Mouse (Mus musculus) liver, postnatal 0 days (tissue): Measurements from ENCODE around the gene Cntnap5a. TPM values are rescaled to one million over a fixed set of nuclear protein-coding genes. Genes with fewer than 3 reads are reported as not detected.

Experiments used
- ATAC-seq: fragments of 200-750 bp; cut with Nextera tagmentation; 2 replicates; pipeline ENCODE4 v1.8.0; 2017; ENCODE audit warnings: mild to moderate bottlenecking, moderate library complexity
- DNase-seq: peaks from one replicate; pipeline ENCODE4 v3.0.0-alpha.2; 2016
- H3K27ac ChIP-seq: fragments of 300-500 bp; sonication (generic); 2 replicates; pipeline ENCODE4 v1.5.1; 2014; ENCODE audit warnings: antibody characterized with exemption, moderate library complexity, mild to moderate bottlenecking, low read depth
- H3K27me3 ChIP-seq: fragments of 300-500 bp; sonication (generic); 2 replicates; pipeline ENCODE4 v1.6.1; 2014; ENCODE audit warnings: low read length, control low read depth, mixed read lengths; ENCODE audit not compliant: insufficient read depth
- H3K36me3 ChIP-seq: fragments of 300-500 bp; sonication (generic); replicated peaks from 2 replicates; pipeline ENCODE4 v1.6.1; 2014; ENCODE audit warnings: mild to moderate bottlenecking, control low read depth, low read length, moderate library complexity, mixed read lengths; ENCODE audit not compliant: insufficient read depth
- H3K4me1 ChIP-seq: fragments of 300-500 bp; sonication (generic); 2 replicates; pipeline ENCODE4 v1.6.1; 2014; ENCODE audit warnings: antibody characterized with exemption, mild to moderate bottlenecking, control low read depth; ENCODE audit not compliant: insufficient read depth
- H3K4me2 ChIP-seq: fragments of 300-500 bp; sonication (generic); 2 replicates; pipeline ENCODE4 v1.6.1; 2014; ENCODE audit warnings: low read depth, mild to moderate bottlenecking, low read length, moderate library complexity, mixed read lengths
- H3K4me3 ChIP-seq: fragments of 300-500 bp; sonication (generic); 2 replicates; pipeline ENCODE4 v1.5.1; 2014; ENCODE audit warnings: low read depth, low read length
- H3K9ac ChIP-seq: fragments of 300-500 bp; sonication (generic); replicated peaks from 2 replicates; pipeline ENCODE4 v1.6.1; 2014; ENCODE audit warnings: mild to moderate bottlenecking, moderate library complexity
- H3K9me3 ChIP-seq: fragments of 300-500 bp; sonication (generic); 2 replicates; pipeline ENCODE4 v1.6.1; 2016; ENCODE audit warnings: mild to moderate bottlenecking, control low read depth, low read length, mixed read lengths
- CTCF ChIP-seq: sonication (generic); IDR thresholded peaks from 2 replicates; pipeline ENCODE4 v1.5.1; 2016; ENCODE audit warnings: antibody characterized with exemption, low read depth
- EP300 ChIP-seq: IDR thresholded peaks from 2 replicates; pipeline ENCODE4 v1.6.1; 2016; ENCODE audit warnings: antibody characterized with exemption, low read depth, mild to moderate bottlenecking
- WGBS: fragments of 180-500 bp; shearing (Covaris S2); extraction: QIAGEN DNeasy Blood & Tissue Kit; methylation state at CpG from one replicate; pipeline ENCODE4 v1.1.7; 2014; ENCODE audit not compliant: insufficient replicate concordance; 5-methylcytosine and 5-hydroxymethylcytosine counted together
- polyA plus RNA-seq: library from polyadenylated mRNA; unstranded; fragments of >200 nt; fragmentation: Nextera tagmentation; extraction: Ambion mirVana; gene quantifications from 2 replicates; pipeline ENCODE4 v1.2.1, GENCODE M21; 2015

Cntnap5a gene
- polyA plus RNA-seq, 1 experiment from 2014 or later, result not detected

DNA sequence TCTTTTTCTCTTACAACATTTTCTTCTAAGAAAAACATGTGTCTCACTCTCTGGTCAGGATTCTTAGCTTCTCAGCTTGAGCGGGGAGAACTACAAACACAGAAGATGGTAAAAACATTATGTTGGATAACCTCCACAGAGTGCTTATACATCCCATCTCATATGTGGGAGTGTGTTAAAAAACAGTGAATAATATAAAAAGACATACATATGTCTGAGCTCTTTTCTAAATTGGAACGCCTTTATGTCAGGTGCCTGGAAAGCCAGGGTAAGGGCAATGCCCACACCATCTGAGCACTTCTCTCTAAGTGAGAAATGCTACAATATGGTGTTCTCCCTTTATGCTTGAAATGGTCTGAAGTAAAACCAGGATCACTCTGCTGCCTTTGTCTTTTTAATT is 507.7 kb downstream of the Cntnap5a start:
- Histone ChIP-seq H3K9me3 (no peaks in the 10 kb centered on the region), H3K27ac (no peak overlapping the region), H3K27me3 (no peaks in the 10 kb centered on the region), H3K36me3 (no peaks in the 10 kb centered on the region), H3K4me3 (no peak overlapping the region), H3K4me2 (no peak overlapping the region), H3K4me1 (no peaks in the 10 kb centered on the region), H3K9ac (no peak overlapping the region)
- no peak for ATAC-seq
- TF ChIP-seq CTCF (no peak), EP300 (no peak)
- 83% methylated on average over 2 of the region's 2 CpGs for WGBS
- DNase-seq, result no peak

DNA sequence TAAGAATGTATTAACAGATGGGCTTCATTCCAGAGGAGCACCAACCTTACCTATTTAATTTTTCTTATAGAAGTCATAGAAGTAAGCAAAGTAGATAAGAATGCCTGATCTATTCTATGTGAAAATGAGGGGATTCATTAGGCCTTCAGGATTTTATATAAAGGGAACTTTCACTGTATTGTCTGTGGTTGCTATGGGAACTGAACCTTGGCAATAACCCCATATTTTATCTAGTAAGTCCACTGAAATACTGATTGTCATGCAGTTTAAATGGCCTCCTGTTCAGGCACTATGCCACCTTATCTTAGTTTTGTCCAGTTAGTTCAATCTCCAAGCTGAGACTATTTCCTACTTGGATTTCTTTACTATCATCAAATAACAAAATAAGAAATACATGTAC is 532.3 kb downstream of the Cntnap5a start:
- H3K4me2 ChIP-seq, result no peak overlapping the region
- no peaks in the 10 kb centered on the region for H3K4me1 ChIP-seq
- H3K9ac ChIP-seq, result no peak overlapping the region
- no peak for DNase-seq
- TF ChIP-seq EP300, result no peak
- TF ChIP-seq CTCF, result no peak
- no peak overlapping the region for H3K4me3 ChIP-seq
- ATAC-seq, result no peak
- no peaks in the 10 kb centered on the region for H3K36me3 ChIP-seq
- H3K27me3 ChIP-seq, result no peaks in the 10 kb centered on the region
- no peak overlapping the region for H3K27ac ChIP-seq
- no peaks in the 10 kb centered on the region for H3K9me3 ChIP-seq

DNA sequence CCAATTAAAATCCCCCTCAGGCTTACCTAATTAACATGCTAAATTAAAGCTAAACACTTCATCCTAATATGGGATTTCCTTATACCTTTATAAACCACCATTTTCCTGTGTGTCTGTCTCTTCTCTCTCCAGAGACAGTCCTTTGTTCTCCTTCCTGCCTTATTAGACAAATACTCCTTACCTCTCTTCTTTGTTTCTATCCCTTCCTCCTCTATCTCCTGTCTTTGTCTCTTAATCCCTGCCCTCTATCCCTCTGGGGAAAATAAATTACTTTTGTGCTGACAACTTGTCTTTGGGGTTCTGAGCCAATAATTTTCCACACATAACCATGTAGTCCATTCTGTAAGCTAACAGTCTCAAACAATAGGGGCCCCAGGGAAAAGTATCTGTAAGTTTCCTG is 556.0 kb downstream of the Cntnap5a start:
- H3K4me2 ChIP-seq, result no peak overlapping the region
- ATAC-seq (no peak), DNase-seq (no peak)
- TF ChIP-seq EP300 (no peak), CTCF (no peak)
- no peak overlapping the region for H3K9ac ChIP-seq
- no peaks in the 10 kb centered on the region for H3K9me3 ChIP-seq
- H3K4me3 ChIP-seq, result no peak overlapping the region
- H3K4me1 ChIP-seq, result no peaks in the 10 kb centered on the region
- no peak overlapping the region for H3K27ac ChIP-seq
- no peaks in the 10 kb centered on the region for H3K27me3 ChIP-seq
- no peaks in the 10 kb centered on the region for H3K36me3 ChIP-seq

DNA sequence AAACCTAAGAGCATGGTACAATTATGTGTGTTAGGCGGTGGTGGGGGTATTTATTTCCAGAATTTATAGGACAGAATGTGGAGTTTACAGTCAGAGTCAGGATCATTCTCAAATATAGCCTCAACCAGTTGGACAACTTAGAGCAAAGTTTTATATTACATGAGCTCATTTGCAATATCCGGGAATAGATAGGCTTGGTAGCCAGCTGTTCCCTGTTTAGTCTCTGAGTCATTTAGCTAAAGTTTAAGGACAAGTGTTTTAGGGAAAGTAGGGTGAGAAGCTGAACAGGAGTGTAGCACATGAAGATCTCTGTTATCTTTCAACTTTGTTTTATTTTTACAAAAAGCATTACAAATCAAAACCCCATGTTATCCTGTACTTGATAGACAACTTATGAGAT is 559.3 kb downstream of the Cntnap5a start:
- H3K27me3 ChIP-seq, result no peaks in the 10 kb centered on the region
- TF ChIP-seq EP300 (no peak), CTCF (no peak)
- WGBS, result 80% methylated on average over 2 of the region's 2 CpGs
- no peak overlapping the region for H3K27ac ChIP-seq
- no peaks in the 10 kb centered on the region for H3K36me3 ChIP-seq
- DNase-seq (no peak), ATAC-seq (no peak)
- no peaks in the 10 kb centered on the region for H3K9me3 ChIP-seq
- no peak overlapping the region for H3K4me2 ChIP-seq
- no peak overlapping the region for H3K4me3 ChIP-seq
- H3K4me1 ChIP-seq, result no peaks in the 10 kb centered on the region
- no peak overlapping the region for H3K9ac ChIP-seq

DNA sequence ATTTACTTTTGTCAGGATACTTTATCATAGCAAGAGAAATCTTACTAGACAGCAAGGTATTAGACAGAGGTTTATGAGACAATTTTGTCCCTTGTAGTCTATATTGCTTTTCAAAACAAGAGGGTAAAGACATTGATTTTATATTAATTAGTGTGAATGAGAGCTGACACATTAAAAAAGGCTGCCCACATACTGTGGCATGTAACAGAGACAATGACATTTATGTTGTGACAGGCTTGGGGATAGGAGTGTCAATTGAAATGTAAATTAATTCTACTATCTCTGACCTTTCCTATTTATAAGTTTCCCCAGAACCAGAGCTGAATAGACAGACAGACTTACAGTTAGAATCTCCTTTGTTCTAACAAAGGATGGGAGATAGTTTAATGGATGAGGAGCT is 596.6 kb downstream of the Cntnap5a start:
- Histone ChIP-seq H3K4me3 (no peak overlapping the region), H3K9me3 (no peaks in the 10 kb centered on the region), H3K4me2 (no peak overlapping the region), H3K9ac (no peak overlapping the region), H3K4me1 (no peaks in the 10 kb centered on the region), H3K27ac (no peak overlapping the region), H3K36me3 (no peaks in the 10 kb centered on the region), H3K27me3 (no peaks in the 10 kb centered on the region)
- TF ChIP-seq EP300, result no peak
- TF ChIP-seq CTCF, result no peak
- DNase-seq, result no peak
- ATAC-seq, result no peak

DNA sequence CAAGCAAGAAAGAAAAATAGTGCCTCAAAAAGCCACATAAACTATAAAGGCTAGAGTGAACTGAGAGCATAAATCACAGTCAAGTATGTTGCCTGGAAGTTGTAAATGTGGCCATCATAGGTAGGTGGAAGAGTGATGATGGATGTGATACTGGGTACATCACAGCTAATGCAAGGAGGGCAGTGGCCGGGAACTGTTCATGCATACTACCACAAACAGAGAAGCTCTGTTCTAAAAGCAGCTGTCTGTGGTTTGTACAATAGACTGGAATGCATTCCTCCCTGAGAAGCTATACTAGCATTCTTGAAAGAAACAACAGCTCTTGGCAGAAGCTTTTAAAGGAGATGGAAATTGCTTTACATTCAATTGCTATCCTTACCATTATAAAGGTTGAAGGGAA is 599.4 kb downstream of the Cntnap5a start:
- Histone ChIP-seq H3K4me2 (no peak overlapping the region), H3K4me1 (no peaks in the 10 kb centered on the region), H3K9ac (no peak overlapping the region), H3K4me3 (no peak overlapping the region), H3K27me3 (no peaks in the 10 kb centered on the region), H3K9me3 (no peaks in the 10 kb centered on the region), H3K36me3 (no peaks in the 10 kb centered on the region), H3K27ac (no peak overlapping the region)
- WGBS, result 66% methylated on average over 1 of the region's 1 CpGs
- TF ChIP-seq EP300, result no peak
- TF ChIP-seq CTCF, result no peak
- no peak for ATAC-seq
- no peak for DNase-seq

DNA sequence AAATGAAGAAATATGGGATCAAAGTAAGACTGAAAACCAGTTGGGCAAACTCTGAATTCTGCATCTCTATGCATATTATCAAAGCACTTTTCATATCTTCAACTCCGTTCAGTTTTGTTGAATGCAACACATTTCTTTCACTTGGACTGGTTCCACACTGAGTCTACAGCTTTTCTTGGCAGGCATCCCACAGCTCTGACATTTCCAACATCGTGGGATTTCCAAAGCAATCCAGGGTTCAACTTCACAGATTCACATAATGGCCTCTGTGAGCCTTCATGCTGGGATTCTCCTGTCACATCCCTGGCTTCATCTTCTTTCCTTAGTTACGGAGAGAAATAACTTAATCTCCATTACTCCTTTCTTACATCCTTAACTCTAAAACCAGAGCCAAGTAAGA is 622.0 kb downstream of the Cntnap5a start:
- no peaks in the 10 kb centered on the region for H3K4me1 ChIP-seq
- H3K9me3 ChIP-seq, result no peaks in the 10 kb centered on the region
- DNase-seq (no peak), ATAC-seq (no peak)
- H3K4me3 ChIP-seq, result no peak overlapping the region
- H3K4me2 ChIP-seq, result no peak overlapping the region
- no peak for TF ChIP-seq CTCF
- no peak for TF ChIP-seq EP300
- no peak overlapping the region for H3K27ac ChIP-seq
- H3K36me3 ChIP-seq, result no peaks in the 10 kb centered on the region
- 72% methylated on average over 3 of the region's 3 CpGs for WGBS
- no peaks in the 10 kb centered on the region for H3K27me3 ChIP-seq
- H3K9ac ChIP-seq, result no peak overlapping the region
